Mouse (Mus musculus) midbrain, embryonic 13.5 days (tissue): Measurements from ENCODE around the gene Afg1l. TPM values are rescaled to one million over a fixed set of nuclear protein-coding genes. Genes with fewer than 3 reads are reported as not detected.

ENCODE experiments used
- ATAC-seq: fragments of 200-750 bp; cut with Nextera tagmentation; 2 replicates; pipeline ENCODE4 v1.8.0; 2017; ENCODE audit warnings: mild to moderate bottlenecking, moderate TSS enrichment, moderate library complexity
- H3K27ac ChIP-seq: fragments of 300-500 bp; sonication (generic); 2 replicates; pipeline ENCODE4 v1.5.1; 2015; ENCODE audit warnings: inconsistent platforms, mild to moderate bottlenecking, moderate library complexity
- H3K27me3 ChIP-seq: fragments of 300-500 bp; sonication (generic); 2 replicates; pipeline ENCODE4 v1.6.1; 2015; ENCODE audit warnings: mild to moderate bottlenecking, inconsistent platforms
- H3K36me3 ChIP-seq: fragments of 300-500 bp; sonication (generic); 2 replicates; pipeline ENCODE4 v1.6.1; 2015; ENCODE audit warnings: mild to moderate bottlenecking, inconsistent platforms
- H3K4me1 ChIP-seq: fragments of 300-500 bp; sonication (generic); replicated peaks from 2 replicates; pipeline ENCODE4 v1.6.1; 2015; ENCODE audit warnings: inconsistent platforms
- H3K4me2 ChIP-seq: fragments of 300-500 bp; sonication (generic); replicated peaks from 2 replicates; pipeline ENCODE4 v1.6.1; 2015; ENCODE audit warnings: moderate library complexity, mild to moderate bottlenecking, inconsistent platforms
- H3K4me3 ChIP-seq: fragments of 300-500 bp; sonication (generic); replicated peaks from 2 replicates; pipeline ENCODE4 v1.5.1; 2015; ENCODE audit warnings: mild to moderate bottlenecking, inconsistent platforms
- H3K9ac ChIP-seq: fragments of 300-500 bp; sonication (generic); replicated peaks from 2 replicates; pipeline ENCODE4 v1.6.1; 2015; ENCODE audit warnings: mild to moderate bottlenecking, inconsistent platforms
- H3K9me3 ChIP-seq: fragments of 300-500 bp; sonication (generic); 2 replicates; pipeline ENCODE4 v1.6.1; 2016; ENCODE audit warnings: mild to moderate bottlenecking, inconsistent platforms
- WGBS: fragments of 180-500 bp; shearing (Covaris S2); methylation state at CpG from one replicate; pipeline ENCODE4 v1.1.7; 2015; 5-methylcytosine and 5-hydroxymethylcytosine counted together
- polyA plus RNA-seq: library from polyadenylated mRNA; unstranded; fragments of >200 nt; fragmentation: Nextera tagmentation; extraction: Ambion mirVana; gene quantifications from 2 replicates; pipeline ENCODE4 v1.2.1, GENCODE M21; 2015

Afg1l gene
- polyA plus RNA-seq, 1 experiment from 2014 or later = 4.8 TPM

GRCm38 (mm10) chr10:42342714-42343113 lies 135.7 kb downstream of the Afg1l start:
- Histone ChIP-seq H3K9me3 (no peaks in the 10 kb centered on the region), H3K36me3 (no peaks in the 10 kb centered on the region), H3K27me3 (peaks cover 15% of the 10 kb centered on the region), H3K4me3 (no peak overlapping the region), H3K4me1 (peaks cover 47% of the 10 kb centered on the region), H3K27ac (no peak overlapping the region), H3K9ac (no peak overlapping the region), H3K4me2 (no peak overlapping the region)
- no peak for ATAC-seq
- WGBS = 95% methylated on average over 5 of the region's 5 CpGs

GRCm38 (mm10) chr10:42341815-42342457 lies 136.4 kb downstream of the Afg1l start:
- Histone ChIP-seq H3K27me3 (peaks cover 20% of the 10 kb centered on the region), H3K36me3 (no peaks in the 10 kb centered on the region), H3K4me3 (no peak overlapping the region), H3K27ac (no peak overlapping the region), H3K9me3 (no peaks in the 10 kb centered on the region), H3K9ac (no peak overlapping the region), H3K4me2 (no peak overlapping the region), H3K4me1 (peaks cover 46% of the 10 kb centered on the region)
- WGBS = 76% methylated on average over 11 of the region's 11 CpGs
- ATAC-seq = no peak

GRCm38 (mm10) chr10:42340426-42340793 lies 138.0 kb downstream of the Afg1l start:
- Histone ChIP-seq H3K27ac (0 out of 2 replicates have a peak overlapping the region, but pooled peaks have one; percentile 46), H3K4me1 (peaks cover 38% of the 10 kb centered on the region), H3K36me3 (no peaks in the 10 kb centered on the region), H3K9ac (no peak overlapping the region), H3K9me3 (no peaks in the 10 kb centered on the region), H3K4me2 (no peak overlapping the region), H3K4me3 (no peak overlapping the region), H3K27me3 (peaks cover 20% of the 10 kb centered on the region)
- no peak for ATAC-seq
- 4% methylated on average over 6 of the region's 6 CpGs for WGBS

GRCm38 (mm10) chr10:42339773-42340425 lies 138.5 kb downstream of the Afg1l start:
- H3K4me3 ChIP-seq = no peak overlapping the region
- no peaks in the 10 kb centered on the region for H3K9me3 ChIP-seq
- peak; percentile 76; the same call in 1 of the 2 replicates for ATAC-seq
- H3K9ac ChIP-seq = no peak overlapping the region
- no peak overlapping the region for H3K4me2 ChIP-seq
- 12% methylated on average over 8 of the region's 8 CpGs for WGBS
- H3K27ac ChIP-seq = peak overlapping the region; percentile 46
- peaks cover 20% of the 10 kb centered on the region for H3K27me3 ChIP-seq
- H3K4me1 ChIP-seq = peaks cover 38% of the 10 kb centered on the region
- H3K36me3 ChIP-seq = no peaks in the 10 kb centered on the region

- no peak overlapping the region for H3K4me2 ChIP-seq
- H3K27ac ChIP-seq = no peak overlapping the region
- H3K9ac ChIP-seq = peak overlapping the region; percentile 21; the same call in 1 of the 2 replicates
- H3K27me3 ChIP-seq = peaks cover 16% of the 10 kb centered on the region
- H3K4me3 ChIP-seq = no peak overlapping the region
- 17% methylated on average over 9 of the region's 9 CpGs for WGBS
- no peaks in the 10 kb centered on the region for H3K9me3 ChIP-seq
- ATAC-seq = no peak; the same call in 1 of the 2 replicates
- peaks cover 38% of the 10 kb centered on the region for H3K4me1 ChIP-seq
- H3K36me3 ChIP-seq = no peaks in the 10 kb centered on the region
Observed at GRCm38 (mm10) chr10:42338456-42338855, 139.9 kb downstream of the Afg1l start.

- no peaks in the 10 kb centered on the region for H3K36me3 ChIP-seq
- H3K9me3 ChIP-seq = no peaks in the 10 kb centered on the region
- H3K27ac ChIP-seq = no peak overlapping the region
- no peak overlapping the region for H3K9ac ChIP-seq
- WGBS = 68% methylated on average over 8 of the region's 8 CpGs
- H3K4me2 ChIP-seq = no peak overlapping the region
- H3K27me3 ChIP-seq = peaks cover 10% of the 10 kb centered on the region; the same call in 1 of the 2 replicates
- H3K4me3 ChIP-seq = no peak overlapping the region
- no peak for ATAC-seq
- H3K4me1 ChIP-seq = no peaks in the 10 kb centered on the region
Observed at GRCm38 (mm10) chr10:42327576-42327975, 150.8 kb downstream of the Afg1l start.

GRCm38 (mm10) chr10:42325305-42325704 lies 153.1 kb downstream of the Afg1l start:
- Histone ChIP-seq H3K9me3 (no peaks in the 10 kb centered on the region), H3K4me1 (no peaks in the 10 kb centered on the region), H3K4me2 (no peak overlapping the region), H3K27ac (no peak overlapping the region), H3K9ac (no peak overlapping the region), H3K36me3 (no peaks in the 10 kb centered on the region), H3K27me3 (peaks cover 10% of the 10 kb centered on the region; the same call in 1 of the 2 replicates), H3K4me3 (no peak overlapping the region)
- 65% methylated on average over 10 of the region's 10 CpGs for WGBS
- ATAC-seq = no peak

- Histone ChIP-seq H3K9me3 (no peaks in the 10 kb centered on the region), H3K4me2 (no peak overlapping the region), H3K4me3 (no peak overlapping the region), H3K4me1 (no peaks in the 10 kb centered on the region), H3K27ac (no peak overlapping the region), H3K9ac (no peak overlapping the region), H3K36me3 (no peaks in the 10 kb centered on the region), H3K27me3 (peaks cover 10% of the 10 kb centered on the region; the same call in 1 of the 2 replicates)
- no peak for ATAC-seq
Observed at GRCm38 (mm10) chr10:42323978-42324377, 154.4 kb downstream of the Afg1l start.

GRCm38 (mm10) chr10:42313222-42313786 lies 165.1 kb downstream of the Afg1l start:
- Histone ChIP-seq H3K27ac (no peak overlapping the region), H3K27me3 (peaks cover 12% of the 10 kb centered on the region), H3K4me3 (no peak overlapping the region), H3K4me2 (no peak overlapping the region), H3K4me1 (peaks cover 3% of the 10 kb centered on the region; the same call in 1 of the 2 replicates), H3K36me3 (peaks cover 5% of the 10 kb centered on the region; the same call in 1 of the 2 replicates), H3K9me3 (no peaks in the 10 kb centered on the region), H3K9ac (no peak overlapping the region)
- ATAC-seq = no peak
- WGBS = 87% methylated on average over 22 of the region's 22 CpGs

- H3K36me3 ChIP-seq = peaks cover 5% of the 10 kb centered on the region; the same call in 1 of the 2 replicates
- no peak for ATAC-seq
Observed at GRCm38 (mm10) chr10:42312557-42312956, 165.8 kb downstream of the Afg1l start.

GRCm38 (mm10) chr10:42308687-42308987 lies 169.7 kb downstream of the Afg1l start:
- ATAC-seq = peak; percentile 60
- H3K27ac ChIP-seq = no peak overlapping the region
- no peaks in the 10 kb centered on the region for H3K9me3 ChIP-seq
- H3K27me3 ChIP-seq = peaks cover 29% of the 10 kb centered on the region
- H3K4me1 ChIP-seq = peaks cover 6% of the 10 kb centered on the region; the same call in 1 of the 2 replicates
- peak overlapping the region; percentile 49; the same call in 1 of the 2 replicates for H3K9ac ChIP-seq
- peak overlapping the region; percentile 27 for H3K4me3 ChIP-seq
- peak overlapping the region; percentile 55 for H3K4me2 ChIP-seq
- 32% methylated on average over 8 of the region's 8 CpGs for WGBS
- H3K36me3 ChIP-seq = peaks cover 5% of the 10 kb centered on the region; the same call in 1 of the 2 replicates

More at GRCm38 (mm10) chr10:42312557-42312956, 165.8 kb downstream of the Afg1l start:
- Histone ChIP-seq H3K27me3 (peaks cover 15% of the 10 kb centered on the region), H3K4me1 (peaks cover 6% of the 10 kb centered on the region; the same call in 1 of the 2 replicates), H3K9ac (no peak overlapping the region), H3K4me2 (no peak overlapping the region), H3K4me3 (no peak overlapping the region), H3K9me3 (no peaks in the 10 kb centered on the region), H3K27ac (no peak overlapping the region)
- 81% methylated on average over 1 of the region's 1 CpGs for WGBS
